Mouse (Mus musculus) hindbrain, embryonic 14.5 days (tissue): Measurements from ENCODE around the gene Btaf1. TPM values are rescaled to one million over a fixed set of nuclear protein-coding genes. Genes with fewer than 3 reads are reported as not detected.
A peak's percentile ranks its signal among the peaks of the same experiment; 100 is the strongest.

ENCODE experiments used
- ATAC-seq: fragments of 200-750 bp; cut with Nextera tagmentation; 2 replicates; pipeline ENCODE4 v1.8.0; 2017; ENCODE audit warnings: moderate number of reproducible peaks, mild to moderate bottlenecking, moderate TSS enrichment, moderate library complexity; ENCODE audit not compliant: low FRiP score
- DNase-seq: peaks from one replicate; pipeline ENCODE4 v3.0.0-alpha.2; 2015; ENCODE audit warnings: low spot score
- H3K27ac ChIP-seq: fragments of 300-500 bp; sonication (generic); 2 replicates; pipeline ENCODE4 v1.5.1; 2014; ENCODE audit warnings: mild to moderate bottlenecking, moderate library complexity
- H3K27me3 ChIP-seq: fragments of 300-500 bp; sonication (generic); 2 replicates; pipeline ENCODE4 v1.6.1; 2014; ENCODE audit warnings: mild to moderate bottlenecking, low read length, mixed read lengths; ENCODE audit not compliant: control insufficient read depth, insufficient read depth
- H3K36me3 ChIP-seq: fragments of 300-500 bp; sonication (generic); replicated peaks from 2 replicates; pipeline ENCODE4 v1.6.1; 2014; ENCODE audit not compliant: control insufficient read depth, insufficient read depth
- H3K4me1 ChIP-seq: fragments of 300-500 bp; sonication (generic); replicated peaks from 2 replicates; pipeline ENCODE4 v1.6.1; 2014; ENCODE audit warnings: antibody characterized with exemption, low read length, mixed read lengths; ENCODE audit not compliant: control insufficient read depth, insufficient read depth
- H3K4me2 ChIP-seq: fragments of 300-500 bp; sonication (generic); replicated peaks from 2 replicates; pipeline ENCODE4 v1.6.1; 2014; ENCODE audit warnings: mild to moderate bottlenecking, moderate library complexity
- H3K4me3 ChIP-seq: fragments of 300-500 bp; sonication (generic); replicated peaks from 2 replicates; pipeline ENCODE4 v1.5.1; 2014; ENCODE audit warnings: mild to moderate bottlenecking, low read length
- H3K9ac ChIP-seq: fragments of 300-500 bp; sonication (generic); 2 replicates; pipeline ENCODE4 v1.6.1; 2014
- H3K9me3 ChIP-seq: fragments of 300-500 bp; sonication (generic); 2 replicates; pipeline ENCODE4 v1.6.1; 2016; ENCODE audit warnings: low read length; ENCODE audit not compliant: control insufficient read depth
- WGBS: fragments of 180-500 bp; shearing (Covaris S2); extraction: QIAGEN DNeasy Blood & Tissue Kit; methylation state at CpG from one replicate; pipeline ENCODE4 v1.1.7; 2014; 5-methylcytosine and 5-hydroxymethylcytosine counted together
- polyA plus RNA-seq: library from polyadenylated mRNA; unstranded; fragments of >200 nt; fragmentation: Nextera tagmentation; extraction: Ambion mirVana; gene quantifications from 2 replicates; pipeline ENCODE4 v1.2.1, GENCODE M21; 2014

The Btaf1 gene
- polyA plus RNA-seq, 1 experiment from 2014 or later: 13.5 TPM

DNA sequence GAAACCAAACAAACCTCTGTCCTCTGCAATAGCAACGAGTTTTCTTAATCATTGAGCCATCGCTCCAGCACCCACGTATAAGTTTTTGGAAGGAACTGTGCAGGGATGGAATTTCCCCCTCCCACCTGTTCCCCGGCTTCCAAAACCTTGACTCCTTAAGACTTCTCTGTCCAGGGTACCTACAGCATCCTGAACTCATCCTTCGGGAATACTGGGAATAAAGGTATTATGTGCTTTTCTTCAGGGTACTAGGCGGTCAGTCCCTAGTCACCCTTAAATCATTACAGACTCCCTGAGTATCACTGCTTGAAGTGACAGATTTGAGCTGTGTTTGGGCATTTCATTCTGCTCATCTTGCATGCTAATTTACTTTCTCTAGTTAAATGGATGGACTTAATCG is 22.5 kb upstream of the Btaf1 start:
- Histone ChIP-seq H3K9ac (peak overlapping the region; percentile 82), H3K4me1 (peaks cover 10% of the 10 kb centered on the region), H3K36me3 (no peaks in the 10 kb centered on the region), H3K4me3 (peak overlapping the region; percentile 49; the same call in 1 of the 2 replicates), H3K4me2 (peak overlapping the region; percentile 88), H3K9me3 (no peaks in the 10 kb centered on the region), H3K27me3 (no peaks in the 10 kb centered on the region), H3K27ac (peak overlapping the region; percentile 83; the same call in 1 of the 2 replicates)
- ATAC-seq (no peak), DNase-seq (no peak)
- 35% methylated on average over 7 of the region's 7 CpGs for WGBS

DNA sequence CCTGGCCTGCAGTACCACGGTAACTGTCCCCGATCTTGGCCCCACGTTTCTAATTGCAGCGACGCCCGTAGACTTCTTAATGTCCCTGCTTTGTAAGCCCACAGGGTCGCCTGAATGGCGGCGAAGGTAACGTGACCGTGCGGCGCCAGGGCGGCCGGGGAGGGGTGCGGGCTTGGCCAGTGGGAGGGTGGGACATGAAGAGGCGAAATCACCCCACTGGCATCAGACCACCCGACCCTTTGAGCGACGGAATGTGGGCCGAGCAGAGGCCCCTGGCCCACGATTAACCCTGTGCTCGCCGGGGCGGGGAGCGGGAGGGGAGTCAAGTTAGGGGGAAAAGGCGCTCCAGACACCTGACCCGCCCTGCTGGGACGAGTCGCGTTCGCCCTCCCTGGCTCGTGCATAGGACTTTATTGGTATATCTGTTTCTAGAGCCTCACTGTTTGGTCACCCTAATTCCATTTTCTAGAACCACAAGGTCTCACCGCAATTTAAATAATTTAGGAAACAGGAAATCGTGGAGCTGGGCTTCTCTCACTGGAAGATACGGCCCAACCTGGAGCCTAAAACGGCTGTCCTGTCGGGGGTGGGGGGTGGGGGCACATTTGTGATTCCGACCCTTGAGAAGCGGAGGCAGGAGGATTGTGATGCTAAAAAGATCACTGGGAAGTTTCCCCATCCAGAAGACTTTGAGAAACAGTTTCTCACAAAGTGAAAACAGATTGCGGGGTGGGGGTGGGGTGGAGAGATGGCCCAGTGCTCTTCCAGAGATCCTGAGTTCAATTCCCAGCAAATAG is 21.5 kb upstream of the Btaf1 start:
- Histone ChIP-seq H3K9me3 (no peaks in the 10 kb centered on the region), H3K4me2 (peak overlapping the region; percentile 88), H3K27ac (peak overlapping the region; percentile 83), H3K27me3 (no peaks in the 10 kb centered on the region), H3K4me1 (peaks cover 10% of the 10 kb centered on the region), H3K36me3 (no peaks in the 10 kb centered on the region), H3K9ac (peak overlapping the region; percentile 82), H3K4me3 (peak overlapping the region; percentile 49)
- peak; percentile 93 for ATAC-seq
- 2% methylated on average over 39 of the region's 41 CpGs for WGBS
- peak; percentile 75 for DNase-seq

DNA sequence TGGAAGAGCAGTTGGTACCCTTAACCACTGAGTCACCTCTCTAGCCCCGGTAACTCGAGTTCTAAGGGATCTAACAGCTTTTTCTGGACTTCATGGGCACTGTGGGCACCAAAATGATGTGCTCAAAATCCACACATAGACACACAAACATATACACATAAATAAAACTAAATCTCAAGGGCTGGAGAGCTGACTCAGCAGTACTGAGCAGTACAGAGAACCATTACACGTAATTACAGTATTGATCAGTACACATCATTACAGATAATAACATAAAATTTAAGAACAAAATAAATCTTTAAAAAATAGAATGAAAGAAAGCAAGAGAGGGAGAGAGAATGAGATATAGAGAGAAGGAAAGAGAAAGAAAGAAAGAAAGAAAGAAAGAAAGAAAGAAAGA is 16.7 kb upstream of the Btaf1 start:
- WGBS: 84% methylated on average over 3 of the region's 3 CpGs
- ATAC-seq (no peak), DNase-seq (no peak)
- Histone ChIP-seq H3K9me3 (no peaks in the 10 kb centered on the region), H3K9ac (no peak overlapping the region), H3K27me3 (no peaks in the 10 kb centered on the region), H3K4me2 (no peak overlapping the region), H3K27ac (no peak overlapping the region), H3K4me1 (0 out of 2 replicates have a peak, but pooled peaks cover 3% of the 10 kb centered on the region), H3K36me3 (no peaks in the 10 kb centered on the region), H3K4me3 (no peak overlapping the region)

DNA sequence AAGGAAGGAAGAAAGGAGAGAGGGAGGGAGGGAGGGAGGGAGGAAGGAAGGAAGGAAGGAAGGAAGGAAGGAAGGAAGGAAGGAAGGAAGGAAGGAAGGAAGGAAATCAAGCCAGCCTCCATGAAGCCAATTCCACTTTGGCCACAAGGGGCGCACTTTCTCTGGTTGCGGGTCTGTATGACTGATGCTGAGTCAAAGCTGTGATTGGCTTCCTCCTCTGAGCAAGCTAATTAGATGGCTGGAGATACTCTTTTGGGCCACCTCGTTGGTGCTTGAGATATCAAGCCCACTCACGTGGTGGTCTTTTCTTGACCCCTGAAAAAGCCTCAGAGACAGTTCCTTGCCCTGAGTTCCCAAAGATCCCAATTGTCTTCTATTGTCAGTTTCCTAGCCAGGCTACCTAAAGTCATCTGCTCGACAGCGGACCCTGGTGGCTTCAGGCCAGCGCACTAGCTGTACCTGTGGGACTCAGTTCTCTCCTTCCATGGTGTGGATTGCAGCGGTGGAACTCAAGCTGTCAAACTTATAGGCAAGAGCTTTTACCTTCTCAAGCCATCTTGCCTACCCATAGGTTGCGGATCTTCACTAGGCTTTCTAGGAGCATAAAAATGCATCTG is 16.1 kb upstream of the Btaf1 start:
- H3K36me3 ChIP-seq: no peaks in the 10 kb centered on the region
- no peak overlapping the region for H3K9ac ChIP-seq
- no peaks in the 10 kb centered on the region for H3K9me3 ChIP-seq
- ATAC-seq (no peak), DNase-seq (peak; percentile 77)
- no peaks in the 10 kb centered on the region for H3K27me3 ChIP-seq
- no peak overlapping the region for H3K27ac ChIP-seq
- WGBS: 17% methylated on average over 9 of the region's 9 CpGs
- H3K4me3 ChIP-seq: no peak overlapping the region
- H3K4me2 ChIP-seq: no peak overlapping the region
- H3K4me1 ChIP-seq: 0 out of 2 replicates have a peak, but pooled peaks cover 3% of the 10 kb centered on the region

DNA sequence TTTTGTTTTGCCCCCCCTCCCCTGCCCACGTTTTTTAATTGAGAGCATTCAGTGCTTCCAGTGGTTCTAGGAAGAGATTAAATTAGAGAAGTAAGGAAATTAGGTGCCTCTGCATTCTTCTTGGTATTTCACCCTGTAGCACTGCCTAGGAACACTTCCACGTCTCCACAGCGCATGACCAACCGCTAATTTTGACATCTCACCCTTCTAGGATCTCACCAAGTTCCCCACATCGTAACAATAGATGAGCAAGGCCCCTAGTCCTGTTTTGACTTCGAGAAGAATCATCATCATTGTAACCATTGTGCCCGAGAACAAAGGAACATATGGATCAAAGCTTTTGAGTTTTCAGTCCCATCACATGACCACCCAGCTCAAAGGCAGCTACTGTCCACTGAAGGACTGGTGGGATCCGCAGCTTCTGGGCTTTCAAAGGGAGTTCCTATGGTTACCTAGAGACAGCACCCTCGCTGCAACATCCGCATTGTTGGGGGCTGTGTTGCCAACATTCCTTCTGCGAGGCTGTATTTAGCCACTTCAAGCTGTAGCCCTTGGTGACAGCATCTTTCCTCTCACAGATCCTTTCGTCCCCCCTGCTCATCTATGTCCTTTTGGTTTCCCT is 15.3 kb upstream of the Btaf1 start:
- Histone ChIP-seq H3K4me2 (no peak overlapping the region), H3K9me3 (no peaks in the 10 kb centered on the region), H3K27me3 (no peaks in the 10 kb centered on the region), H3K4me1 (0 out of 2 replicates have a peak, but pooled peaks cover 3% of the 10 kb centered on the region), H3K36me3 (no peaks in the 10 kb centered on the region), H3K4me3 (no peak overlapping the region), H3K9ac (no peak overlapping the region), H3K27ac (0 out of 2 replicates have a peak overlapping the region, but pooled peaks have one; percentile 14)
- peak; percentile 55 for DNase-seq
- WGBS: 7% methylated on average over 12 of the region's 12 CpGs
- ATAC-seq: peak; percentile 81

DNA sequence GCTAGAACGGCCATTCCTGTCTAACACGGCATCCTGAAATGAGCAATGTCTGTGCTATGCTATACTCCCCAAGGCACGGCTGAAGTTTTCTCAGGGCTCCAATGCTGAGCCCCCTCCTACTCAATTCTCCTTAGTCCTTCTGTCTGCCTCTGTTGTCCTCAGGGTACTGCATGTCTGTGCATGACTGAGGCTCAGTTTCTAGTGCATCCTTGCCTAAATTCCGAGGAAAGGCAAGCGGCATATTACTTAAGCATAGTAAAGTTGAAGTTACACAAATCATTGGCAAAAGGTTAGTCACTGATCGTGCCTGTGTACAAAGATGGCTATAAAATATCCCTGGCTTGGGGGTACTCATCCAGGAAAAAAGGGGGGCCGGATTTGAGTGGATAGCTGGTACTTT is 12.8 kb upstream of the Btaf1 start:
- Histone ChIP-seq H3K9ac (no peak overlapping the region), H3K36me3 (no peaks in the 10 kb centered on the region), H3K27ac (no peak overlapping the region), H3K4me1 (peaks cover 8% of the 10 kb centered on the region), H3K4me3 (no peak overlapping the region), H3K9me3 (no peaks in the 10 kb centered on the region), H3K27me3 (no peaks in the 10 kb centered on the region), H3K4me2 (no peak overlapping the region)
- 72% methylated on average over 7 of the region's 7 CpGs for WGBS
- ATAC-seq (no peak), DNase-seq (no peak)

DNA sequence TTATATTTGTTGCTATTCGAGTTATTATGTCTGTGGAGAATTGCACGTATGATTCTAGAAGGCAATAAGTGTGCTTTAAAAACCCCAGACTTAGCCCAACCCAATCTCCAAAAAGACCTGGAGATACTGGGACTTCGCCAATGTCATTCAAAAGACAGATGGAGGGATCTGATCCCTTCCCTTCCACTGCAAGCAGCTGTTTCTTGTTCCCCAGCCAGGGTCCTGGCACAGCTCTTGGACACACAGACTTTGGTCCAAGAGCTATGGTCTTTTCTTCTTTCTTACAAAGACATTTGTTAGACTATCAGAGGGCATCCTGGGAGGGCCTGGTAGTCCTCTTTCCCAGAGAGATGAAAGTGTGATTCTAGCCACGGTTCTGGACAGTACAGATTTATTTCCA is 9.7 kb upstream of the Btaf1 start:
- H3K4me2 ChIP-seq: no peak overlapping the region
- no peaks in the 10 kb centered on the region for H3K27me3 ChIP-seq
- no peaks in the 10 kb centered on the region for H3K36me3 ChIP-seq
- H3K4me1 ChIP-seq: peaks cover 11% of the 10 kb centered on the region
- peak overlapping the region; percentile 20; the same call in 1 of the 2 replicates for H3K27ac ChIP-seq
- no peak overlapping the region for H3K9ac ChIP-seq
- no peak overlapping the region for H3K4me3 ChIP-seq
- DNase-seq (no peak), ATAC-seq (no peak)
- H3K9me3 ChIP-seq: no peaks in the 10 kb centered on the region
- 75% methylated on average over 4 of the region's 4 CpGs for WGBS

DNA sequence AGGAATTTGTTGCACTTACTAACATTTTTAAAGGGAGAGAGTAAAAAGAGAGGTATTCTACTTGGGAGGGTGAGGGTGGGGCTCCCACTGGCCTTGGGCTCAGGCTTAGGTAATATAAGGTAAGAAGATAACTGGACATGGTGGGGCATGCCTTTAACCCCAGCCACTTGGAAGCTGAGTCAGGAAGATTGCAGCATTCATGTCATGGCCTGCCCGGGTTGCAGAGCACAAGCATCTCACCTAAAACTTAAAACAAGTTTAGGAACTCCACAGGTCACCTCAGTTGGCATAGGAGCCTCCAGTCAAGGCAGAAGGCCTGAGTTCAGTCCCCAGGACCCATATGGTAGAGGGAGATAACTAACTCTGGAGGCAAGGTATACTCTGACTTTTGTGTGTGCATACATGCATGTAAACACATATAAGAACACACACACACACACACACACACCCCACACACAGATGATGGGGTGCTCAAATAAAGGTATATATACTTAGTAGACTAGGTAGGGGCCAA is 8.9 kb upstream of the Btaf1 start:
- Histone ChIP-seq H3K27me3 (no peaks in the 10 kb centered on the region), H3K9me3 (no peaks in the 10 kb centered on the region), H3K27ac (no peak overlapping the region), H3K4me1 (peaks cover 11% of the 10 kb centered on the region), H3K4me3 (0 out of 2 replicates have a peak overlapping the region, but pooled peaks have one; percentile 8), H3K36me3 (no peaks in the 10 kb centered on the region), H3K4me2 (peak overlapping the region; percentile 27; the same call in 1 of the 2 replicates), H3K9ac (no peak overlapping the region)
- WGBS: 96% methylated on average over 1 of the region's 1 CpGs
- ATAC-seq: no peak
- DNase-seq: no peak
